Mouse (Mus musculus): ENCODE measurements around the gene Gpr152. TPM values are rescaled to one million over a fixed set of nuclear protein-coding genes. Genes with fewer than 3 reads are reported as not detected.
A peak's percentile ranks its signal among the peaks of the same experiment; 100 is the strongest.

The Gpr152 gene
- not detected in 2 replicates for polyA plus RNA-seq (2015; fragmentation: Nextera tagmentation; extraction: Ambion mirVana)

DNA sequence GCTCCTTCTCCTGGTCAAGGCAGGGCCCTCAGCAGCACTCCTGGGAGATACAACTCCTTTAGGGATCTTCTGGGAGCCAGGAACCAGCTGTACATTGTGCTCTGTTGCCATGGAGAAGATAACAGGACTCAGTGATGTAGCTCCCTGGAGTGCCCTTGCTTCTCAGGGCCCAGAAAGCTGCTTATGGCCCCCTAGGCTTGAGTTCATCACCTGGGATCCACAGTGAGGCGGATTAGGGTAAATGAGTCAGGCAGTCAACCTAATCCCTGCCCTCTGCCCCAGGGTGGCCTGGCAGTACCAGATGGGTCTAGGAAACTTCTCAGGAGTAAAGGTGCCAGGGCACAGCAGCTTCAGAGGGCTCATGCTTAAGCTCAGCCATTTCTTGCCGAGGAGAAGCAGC lies at the start of gene Gpr152:
Gpr152 (plus strand) TSS at position 342 of the 400 bp plus-strand sequence.
- 68% methylated on average over 2 of the region's 2 CpGs for WGBS

DNA sequence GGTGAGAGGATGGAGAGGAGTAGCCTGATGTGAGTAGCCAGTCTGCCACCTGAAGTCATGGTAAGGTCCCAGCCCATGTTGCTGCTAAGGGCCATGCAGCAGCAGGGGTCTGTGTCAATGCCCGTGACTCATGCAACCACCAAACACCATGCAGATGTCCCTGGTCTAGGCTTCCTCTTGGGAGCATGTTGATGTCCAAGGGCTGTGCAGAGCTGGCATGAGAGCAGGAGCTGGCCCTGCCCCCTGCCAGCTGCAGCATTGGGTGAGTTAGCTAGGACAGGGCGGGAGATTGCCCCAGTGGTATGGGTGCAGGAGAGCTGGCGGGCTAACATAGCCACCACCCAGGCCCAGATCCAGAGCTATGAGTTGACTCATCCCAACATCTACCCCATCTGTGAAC lies 49.1 kb upstream of the Gpr152 start:
- Histone ChIP-seq H3K4me1 (replicated peaks; ENCODE audit: control insufficient read depth, insufficient read depth, low read length) (no peaks in the 10 kb centered on the region; the same call in 1 of the 2 replicates), H3K36me3 (ENCODE audit: control insufficient read depth, insufficient read depth) (no peaks in the 10 kb centered on the region), H3K27me3 (replicated peaks; ENCODE audit: control insufficient read depth, insufficient read depth, low read length) (no peaks in the 10 kb centered on the region), H3K9me3 (ENCODE audit: control insufficient read depth, low read length) (no peaks in the 10 kb centered on the region), H3K4me2 (ENCODE audit: low read length) (no peak overlapping the region), H3K9ac (replicated peaks; ENCODE audit: low read depth, low read length) (no peak overlapping the region), H3K4me3 (replicated peaks; ENCODE audit: low read length) (no peak overlapping the region), H3K27ac (ENCODE audit: low read length) (no peak overlapping the region)
- WGBS: 90% methylated on average over 3 of the region's 3 CpGs
- ATAC-seq: no peak

More for the DNA sequence above, at the start of gene Gpr152:
- no peak within 1 kb of the TSS for H3K27ac ChIP-seq (ENCODE audit: low read length)
- no peak within 1 kb of the TSS for H3K4me2 ChIP-seq (ENCODE audit: low read length)
- no peak within 1 kb of the TSS for H3K9ac ChIP-seq (replicated peaks; ENCODE audit: low read depth, low read length)
- ATAC-seq: no peak
- no peaks in the 10 kb centered on the region for H3K9me3 ChIP-seq (ENCODE audit: control insufficient read depth, low read length)
- H3K4me3 ChIP-seq (replicated peaks; ENCODE audit: low read length): no peak within 1 kb of the TSS
- H3K4me1 ChIP-seq (replicated peaks; ENCODE audit: control insufficient read depth, insufficient read depth, low read length): no peaks in the 10 kb centered on the region
- H3K36me3 ChIP-seq (ENCODE audit: control insufficient read depth, insufficient read depth): no peaks in the 10 kb centered on the region
- H3K27me3 ChIP-seq (replicated peaks; ENCODE audit: control insufficient read depth, insufficient read depth, low read length): no peaks in the 10 kb centered on the region

DNA sequence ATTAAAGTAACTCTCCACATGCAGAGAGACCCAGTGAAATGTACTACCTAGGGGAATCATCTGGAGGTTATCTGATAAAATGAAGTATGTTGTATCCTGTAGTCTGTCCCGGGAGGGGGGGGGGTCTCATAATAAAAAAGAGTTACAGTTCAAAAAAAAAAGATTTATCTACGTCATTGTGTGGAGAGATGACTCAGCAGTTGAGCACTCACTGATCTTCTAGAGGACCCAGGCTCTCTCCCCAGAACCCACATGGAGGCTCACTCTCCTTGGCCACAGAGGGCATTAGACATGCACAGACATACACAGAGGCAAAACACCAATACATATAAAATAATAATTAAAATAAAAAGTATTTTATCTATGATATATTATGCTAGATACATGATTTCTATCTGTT lies 48.2 kb upstream of the Gpr152 start:
- H3K27me3 ChIP-seq (replicated peaks; ENCODE audit: control insufficient read depth, insufficient read depth, low read length): no peaks in the 10 kb centered on the region
- H3K36me3 ChIP-seq (ENCODE audit: control insufficient read depth, insufficient read depth): no peaks in the 10 kb centered on the region
- peaks cover 6% of the 10 kb centered on the region for H3K4me1 ChIP-seq (replicated peaks; ENCODE audit: control insufficient read depth, insufficient read depth, low read length)
- no peaks in the 10 kb centered on the region for H3K9me3 ChIP-seq (ENCODE audit: control insufficient read depth, low read length)
- ATAC-seq: no peak
- WGBS: 75% methylated on average over 2 of the region's 2 CpGs
- H3K4me2 ChIP-seq (ENCODE audit: low read length): no peak overlapping the region
- H3K27ac ChIP-seq (ENCODE audit: low read length): no peak overlapping the region
- no peak overlapping the region for H3K9ac ChIP-seq (replicated peaks; ENCODE audit: low read depth, low read length)
- no peak overlapping the region for H3K4me3 ChIP-seq (replicated peaks; ENCODE audit: low read length)

DNA sequence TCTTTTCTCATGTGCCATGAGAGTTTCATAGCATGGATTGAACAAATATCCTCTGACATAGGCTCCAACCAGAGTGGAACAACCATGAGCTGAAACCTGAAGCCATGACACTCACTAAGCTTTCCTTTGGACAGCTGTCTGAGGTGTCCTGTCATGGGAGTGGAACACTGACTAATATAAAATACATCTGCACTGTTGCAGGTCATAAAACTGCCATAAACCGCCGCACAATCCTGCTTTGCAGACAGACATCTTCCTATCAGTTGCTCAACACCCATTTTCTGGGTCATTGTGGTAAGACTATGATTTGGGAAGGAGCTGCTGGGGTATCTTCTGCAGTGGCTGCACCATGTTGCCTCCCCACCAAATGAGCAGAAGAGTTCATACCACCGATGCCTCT lies 46.8 kb upstream of the Gpr152 start:
- no peaks in the 10 kb centered on the region for H3K36me3 ChIP-seq (ENCODE audit: control insufficient read depth, insufficient read depth)
- no peak for ATAC-seq

DNA sequence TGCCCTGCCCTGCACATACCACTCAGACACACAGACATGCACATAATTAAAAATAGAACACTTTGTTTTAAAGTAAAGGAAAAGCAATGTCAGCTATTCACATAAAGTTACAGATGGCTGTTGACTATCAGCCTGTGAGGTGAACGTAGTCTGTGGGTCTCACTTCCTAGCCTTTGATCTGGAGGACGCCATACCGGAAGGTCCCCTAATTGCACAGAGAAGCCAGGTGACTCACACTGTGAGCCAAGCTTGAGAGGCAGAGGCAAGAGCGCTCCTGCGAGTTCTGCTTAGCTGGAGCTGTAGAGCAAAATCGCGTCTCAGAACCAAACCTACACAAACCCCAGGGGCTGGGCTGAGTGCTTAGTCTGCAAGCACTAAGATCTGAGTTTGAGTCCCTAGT lies 45.8 kb upstream of the Gpr152 start:
- no peak overlapping the region for H3K9ac ChIP-seq (replicated peaks; ENCODE audit: low read depth, low read length)
- no peaks in the 10 kb centered on the region for H3K9me3 ChIP-seq (ENCODE audit: control insufficient read depth, low read length)
- 85% methylated on average over 7 of the region's 7 CpGs for WGBS
- no peak overlapping the region for H3K27ac ChIP-seq (ENCODE audit: low read length)
- H3K4me2 ChIP-seq (ENCODE audit: low read length): no peak overlapping the region
- H3K4me3 ChIP-seq (replicated peaks; ENCODE audit: low read length): no peak overlapping the region
- peaks cover 15% of the 10 kb centered on the region for H3K4me1 ChIP-seq (replicated peaks; ENCODE audit: control insufficient read depth, insufficient read depth, low read length)
- no peaks in the 10 kb centered on the region for H3K27me3 ChIP-seq (replicated peaks; ENCODE audit: control insufficient read depth, insufficient read depth, low read length)
- H3K36me3 ChIP-seq (ENCODE audit: control insufficient read depth, insufficient read depth): no peaks in the 10 kb centered on the region
- ATAC-seq: no peak

More for the DNA sequence above, 46.8 kb upstream of the Gpr152 start:
- H3K4me2 ChIP-seq (ENCODE audit: low read length): no peak overlapping the region
- H3K27ac ChIP-seq (ENCODE audit: low read length): no peak overlapping the region
- peaks cover 11% of the 10 kb centered on the region for H3K4me1 ChIP-seq (replicated peaks; ENCODE audit: control insufficient read depth, insufficient read depth, low read length)
- H3K4me3 ChIP-seq (replicated peaks; ENCODE audit: low read length): no peak overlapping the region
- WGBS: 88% methylated on average over 3 of the region's 3 CpGs
- no peaks in the 10 kb centered on the region for H3K27me3 ChIP-seq (replicated peaks; ENCODE audit: control insufficient read depth, insufficient read depth, low read length)
- no peak overlapping the region for H3K9ac ChIP-seq (replicated peaks; ENCODE audit: low read depth, low read length)
- H3K9me3 ChIP-seq (ENCODE audit: control insufficient read depth, low read length): no peaks in the 10 kb centered on the region

DNA sequence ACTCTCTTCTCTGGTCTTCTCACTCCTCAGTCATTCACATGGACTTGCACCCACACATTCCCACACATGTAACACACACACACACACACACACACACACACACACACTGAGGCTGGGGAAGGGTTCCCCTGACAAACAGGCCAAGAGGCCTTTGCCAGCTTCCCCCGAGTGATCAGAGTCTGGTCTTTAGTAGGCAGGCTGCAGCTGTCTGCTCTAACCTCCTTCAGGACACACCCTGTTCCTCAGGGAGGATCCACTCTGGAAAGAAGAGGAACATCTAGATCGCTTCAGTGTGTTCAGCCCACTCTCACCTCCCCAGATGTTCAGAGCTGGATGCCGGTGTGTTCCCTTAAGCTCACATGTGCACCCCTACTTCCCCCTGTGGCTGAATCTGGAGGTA lies 45.2 kb upstream of the Gpr152 start:
- Histone ChIP-seq H3K4me1 (replicated peaks; ENCODE audit: control insufficient read depth, insufficient read depth, low read length) (peaks cover 21% of the 10 kb centered on the region), H3K27me3 (replicated peaks; ENCODE audit: control insufficient read depth, insufficient read depth, low read length) (no peaks in the 10 kb centered on the region; the same call in 1 of the 2 replicates)
- WGBS: 74% methylated on average over 3 of the region's 3 CpGs

DNA sequence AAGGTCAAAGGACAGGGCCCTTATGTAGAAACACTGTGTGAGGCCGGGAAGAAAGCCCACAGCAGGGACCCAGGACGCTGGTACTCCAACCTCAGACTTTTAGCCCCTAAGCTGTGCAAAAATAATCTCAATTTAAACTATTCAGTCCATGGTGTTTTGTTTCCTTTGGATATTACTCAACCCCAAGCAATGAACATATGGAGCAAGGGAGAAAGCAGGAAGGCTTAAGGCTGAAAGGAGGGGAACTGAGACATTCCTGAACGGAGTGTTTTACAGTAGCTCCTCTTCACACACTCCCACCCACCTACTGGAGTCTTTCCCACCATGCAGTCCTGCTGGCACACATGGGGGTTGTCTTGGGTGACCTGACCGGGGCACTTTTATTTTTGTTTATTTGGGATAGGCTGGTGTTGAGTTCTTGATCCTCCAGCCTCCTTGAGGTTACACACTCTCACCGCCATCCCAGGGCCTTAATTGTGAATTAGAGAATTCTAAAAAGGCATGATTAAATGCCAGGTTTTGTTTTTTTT lies 44.7 kb upstream of the Gpr152 start:
- H3K4me2 ChIP-seq (ENCODE audit: low read length): no peak overlapping the region
- H3K4me3 ChIP-seq (replicated peaks; ENCODE audit: low read length): no peak overlapping the region
- peaks cover 2% of the 10 kb centered on the region; the same call in 1 of the 2 replicates for H3K27me3 ChIP-seq (replicated peaks; ENCODE audit: control insufficient read depth, insufficient read depth, low read length)
- H3K9me3 ChIP-seq (ENCODE audit: control insufficient read depth, low read length): no peaks in the 10 kb centered on the region
- H3K27ac ChIP-seq (ENCODE audit: low read length): no peak overlapping the region
- WGBS: 81% methylated on average over 5 of the region's 5 CpGs
- H3K9ac ChIP-seq (replicated peaks; ENCODE audit: low read depth, low read length): no peak overlapping the region
- H3K4me1 ChIP-seq (replicated peaks; ENCODE audit: control insufficient read depth, insufficient read depth, low read length): peaks cover 25% of the 10 kb centered on the region
- ATAC-seq: no peak
- H3K36me3 ChIP-seq (ENCODE audit: control insufficient read depth, insufficient read depth): no peaks in the 10 kb centered on the region

More for the DNA sequence above, 45.2 kb upstream of the Gpr152 start:
- no peaks in the 10 kb centered on the region for H3K9me3 ChIP-seq (ENCODE audit: control insufficient read depth, low read length)
- no peaks in the 10 kb centered on the region for H3K36me3 ChIP-seq (ENCODE audit: control insufficient read depth, insufficient read depth)
- H3K27ac ChIP-seq (ENCODE audit: low read length): no peak overlapping the region
- no peak overlapping the region for H3K4me2 ChIP-seq (ENCODE audit: low read length)
- ATAC-seq: no peak
- H3K9ac ChIP-seq (replicated peaks; ENCODE audit: low read depth, low read length): no peak overlapping the region
- no peak overlapping the region for H3K4me3 ChIP-seq (replicated peaks; ENCODE audit: low read length)

DNA sequence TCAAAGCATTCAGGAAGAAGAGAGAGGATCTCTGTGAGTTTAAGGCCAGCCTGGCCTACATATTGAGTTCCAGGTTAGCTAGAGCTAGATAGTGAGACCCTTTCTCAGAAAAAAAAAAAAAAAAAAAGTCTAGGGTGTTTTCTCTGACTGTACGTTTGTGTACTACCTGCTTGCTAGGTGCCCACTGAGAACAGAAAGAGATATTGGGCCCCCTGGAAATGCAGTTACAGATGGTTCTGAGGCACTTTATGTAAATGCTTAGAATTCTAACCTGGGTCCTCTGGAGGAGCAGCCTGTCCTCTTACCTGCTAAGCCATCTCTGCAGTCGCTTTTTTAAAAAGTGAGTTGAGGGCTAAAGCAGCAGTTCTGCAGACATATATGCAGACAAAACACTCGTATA lies 43.8 kb upstream of the Gpr152 start:
- no peaks in the 10 kb centered on the region for H3K36me3 ChIP-seq (ENCODE audit: control insufficient read depth, insufficient read depth)
- H3K4me2 ChIP-seq (ENCODE audit: low read length): no peak overlapping the region
- H3K27me3 ChIP-seq (replicated peaks; ENCODE audit: control insufficient read depth, insufficient read depth, low read length): peaks cover 6% of the 10 kb centered on the region
- WGBS: 68% methylated on average over 3 of the region's 3 CpGs
- no peak for ATAC-seq
- no peaks in the 10 kb centered on the region for H3K9me3 ChIP-seq (ENCODE audit: control insufficient read depth, low read length)
- no peak overlapping the region for H3K9ac ChIP-seq (replicated peaks; ENCODE audit: low read depth, low read length)
- no peak overlapping the region for H3K4me3 ChIP-seq (replicated peaks; ENCODE audit: low read length)
- H3K27ac ChIP-seq (ENCODE audit: low read length): no peak overlapping the region
- H3K4me1 ChIP-seq (replicated peaks; ENCODE audit: control insufficient read depth, insufficient read depth, low read length): peaks cover 33% of the 10 kb centered on the region

DNA sequence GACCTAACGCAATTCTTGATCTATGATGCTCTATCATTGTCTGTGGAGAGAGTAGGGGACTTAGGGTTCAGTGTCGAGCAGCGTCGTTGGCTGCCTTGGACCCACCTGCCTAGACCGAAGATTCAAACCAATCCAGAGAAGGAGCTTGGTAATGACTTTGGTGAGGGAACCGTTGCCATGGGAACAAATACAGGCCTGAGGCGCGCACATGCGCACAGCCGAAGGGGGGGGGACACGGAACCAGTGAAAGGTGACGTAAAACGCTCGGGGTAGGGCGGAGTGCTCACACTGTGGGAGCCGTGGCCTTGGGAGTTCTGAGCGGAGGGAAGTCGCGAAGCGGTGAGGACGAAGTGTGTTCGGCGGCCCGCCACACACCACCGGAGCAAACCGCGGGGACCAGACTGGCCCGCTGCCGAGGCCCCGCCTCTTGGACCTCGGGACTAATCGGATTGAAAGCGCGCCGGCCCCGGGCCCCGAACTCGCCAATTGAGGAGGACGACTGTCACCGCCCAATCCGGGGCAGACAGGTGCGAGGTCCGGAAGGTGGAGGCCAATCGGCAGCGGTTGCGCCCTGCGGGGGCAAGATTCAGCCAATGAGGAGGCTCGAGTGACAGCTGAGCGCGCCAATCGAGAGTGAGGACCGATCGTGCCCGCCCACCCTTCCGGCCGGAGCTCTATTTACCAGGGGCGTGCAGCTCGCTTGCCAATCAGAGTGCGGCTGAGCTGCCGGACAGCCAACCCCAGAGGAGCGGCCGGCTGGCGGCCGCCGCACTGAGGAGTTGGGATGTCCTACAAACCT lies 42.7 kb upstream of the Gpr152 start, which contains the start of gene Cdk2ap2:
Cdk2ap2 (plus strand) TSS at position 541 of the 799 bp plus-strand sequence.
- under 1% methylated on average over 65 of the region's 65 CpGs for WGBS
- Histone ChIP-seq H3K4me3 (replicated peaks; ENCODE audit: low read length) (peak within 1 kb of the TSS; percentile 69), H3K27me3 (replicated peaks; ENCODE audit: control insufficient read depth, insufficient read depth, low read length) (peaks cover 6% of the 10 kb centered on the region), H3K9me3 (ENCODE audit: control insufficient read depth, low read length) (no peaks in the 10 kb centered on the region), H3K36me3 (ENCODE audit: control insufficient read depth, insufficient read depth) (no peaks in the 10 kb centered on the region), H3K27ac (ENCODE audit: low read length) (peak within 1 kb of the TSS; percentile 90), H3K4me1 (replicated peaks; ENCODE audit: control insufficient read depth, insufficient read depth, low read length) (peaks cover 41% of the 10 kb centered on the region), H3K9ac (replicated peaks; ENCODE audit: low read depth, low read length) (peak within 1 kb of the TSS; percentile 72), H3K4me2 (ENCODE audit: low read length) (peak within 1 kb of the TSS; percentile 80)
- peak; percentile 94 for ATAC-seq
